Mouse (Mus musculus): ENCODE data around the gene Nfx1. TPM values are rescaled to one million over a fixed set of nuclear protein-coding genes. Genes with fewer than 3 reads are reported as not detected.
"Not testable (repeated sequence)": the region's sequence is repeated elsewhere in the genome, so short reads cannot be mapped to it uniquely, and the experiment has no call there.

Gene Nfx1
- polyA plus RNA-seq (2012; ENCODE audit: insufficient read depth, insufficient read length, missing spikeins), result 12.0 and 14.9 TPM in 2 replicates

DNA sequence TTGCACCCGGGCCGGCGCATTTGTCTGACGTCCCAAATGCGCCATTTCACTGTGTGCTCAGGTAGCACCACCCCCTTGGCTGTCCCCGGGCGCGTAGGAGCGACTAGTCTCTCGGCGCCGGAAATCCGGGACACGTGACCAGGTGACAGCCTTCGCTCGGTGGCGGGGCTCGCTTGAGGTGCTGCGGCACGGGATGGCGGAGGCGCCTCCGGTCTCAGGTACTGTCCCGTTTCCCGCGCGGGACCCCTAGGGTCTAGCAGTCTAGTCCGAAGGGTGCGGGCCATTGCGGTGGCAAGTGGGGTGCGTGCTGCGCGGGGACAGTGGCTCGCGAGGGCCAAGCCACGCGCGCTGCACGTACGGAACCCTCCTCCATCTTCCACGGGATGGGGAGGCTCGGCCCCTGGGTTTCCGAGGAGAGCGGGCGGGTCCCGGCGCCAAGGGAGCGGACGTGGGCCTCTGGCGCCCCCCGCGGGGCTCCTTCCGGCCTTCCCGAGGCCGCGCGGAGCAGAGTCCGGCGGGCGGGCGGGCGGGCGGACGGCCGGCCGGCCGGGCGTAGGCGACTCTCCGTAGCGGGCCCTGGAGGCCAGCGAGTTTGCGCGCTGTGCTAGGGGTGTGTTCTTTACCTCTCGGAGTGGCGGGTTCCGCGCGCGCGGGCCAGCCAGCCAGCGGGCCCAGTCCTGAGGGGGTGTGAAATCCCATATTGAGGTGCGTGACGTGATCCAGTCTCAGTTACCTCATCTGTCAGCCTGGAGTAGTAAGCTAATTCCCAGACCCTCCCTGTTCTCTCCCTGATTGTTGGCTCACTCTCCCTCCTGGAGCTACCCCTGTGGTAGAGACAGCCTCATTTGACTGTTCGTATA is at the start of gene Nfx1:
Gene Nfx1, plus strand, starts transcription at position 65 of the 860 bp plus-strand sequence.
- Histone ChIP-seq H3K4me3 (ENCODE audit: insufficient read depth, low read depth, low read length) (peak within 1 kb of the TSS; percentile 90), H3K27ac (replicated peaks; ENCODE audit: low read depth, low read length) (peak within 1 kb of the TSS; percentile 98), H3K4me1 (ENCODE audit: control insufficient read depth, insufficient read depth, insufficient read length, low read length) (0 out of 2 replicates have a peak, but pooled peaks cover 7% of the 10 kb centered on the region)

DNA sequence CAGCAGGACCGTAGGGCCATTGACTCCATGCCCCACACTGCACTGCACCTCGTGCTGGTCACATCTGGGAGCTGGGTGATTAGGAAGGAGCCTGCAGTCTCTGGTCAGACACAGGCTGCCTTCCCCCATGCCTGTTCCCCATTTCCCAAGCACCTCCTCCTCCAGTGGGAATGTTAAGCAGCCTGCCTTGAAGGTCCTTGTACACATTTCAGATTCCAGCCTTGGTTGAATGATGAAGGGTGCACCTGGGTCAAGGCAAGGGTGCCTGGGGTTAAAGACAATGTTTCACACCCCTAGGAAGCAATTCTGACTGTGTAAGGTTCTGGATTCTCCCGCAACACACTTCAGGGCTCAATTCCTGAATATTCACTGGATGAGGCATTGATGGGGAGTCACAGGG is 49.4 kb upstream of the Nfx1 start:
- no peak overlapping the region for H3K27ac ChIP-seq (replicated peaks; ENCODE audit: low read depth, low read length)
- no peak overlapping the region for H3K4me3 ChIP-seq (ENCODE audit: insufficient read depth, low read depth, low read length)
- H3K4me1 ChIP-seq (ENCODE audit: control insufficient read depth, insufficient read depth, insufficient read length, low read length), result no peaks in the 10 kb centered on the region

DNA sequence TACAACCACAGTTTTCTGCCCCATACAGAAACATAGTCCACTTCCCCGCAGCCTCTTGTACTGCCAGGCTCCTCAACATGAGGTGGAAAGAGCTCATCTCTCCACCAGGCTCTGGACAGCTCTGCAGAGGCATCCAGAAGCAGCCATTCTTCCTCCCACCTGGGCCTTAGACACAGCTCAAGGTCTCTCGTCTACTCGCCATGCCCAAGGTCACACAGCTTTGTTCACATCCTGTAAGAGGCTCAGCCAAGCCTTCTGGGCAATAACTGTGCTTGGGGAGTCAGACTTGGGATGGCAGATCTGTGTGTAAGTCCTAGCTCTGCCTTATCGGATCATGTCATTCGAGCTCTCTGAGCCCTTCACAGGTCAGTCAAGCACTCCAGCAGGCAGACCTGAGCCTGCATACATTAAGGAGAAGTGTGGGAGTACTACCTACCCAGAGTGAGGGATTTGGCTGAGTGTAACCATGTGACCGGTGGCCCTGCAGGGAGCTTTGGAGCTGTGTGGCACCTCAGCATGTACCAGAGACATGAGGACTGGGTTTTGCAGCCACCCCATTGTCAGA is 47.5 kb upstream of the Nfx1 start:
- Histone ChIP-seq H3K4me3 (ENCODE audit: insufficient read depth, low read depth, low read length) (no peak overlapping the region), H3K4me1 (ENCODE audit: control insufficient read depth, insufficient read depth, insufficient read length, low read length) (no peaks in the 10 kb centered on the region), H3K27ac (replicated peaks; ENCODE audit: low read depth, low read length) (no peak overlapping the region)

DNA sequence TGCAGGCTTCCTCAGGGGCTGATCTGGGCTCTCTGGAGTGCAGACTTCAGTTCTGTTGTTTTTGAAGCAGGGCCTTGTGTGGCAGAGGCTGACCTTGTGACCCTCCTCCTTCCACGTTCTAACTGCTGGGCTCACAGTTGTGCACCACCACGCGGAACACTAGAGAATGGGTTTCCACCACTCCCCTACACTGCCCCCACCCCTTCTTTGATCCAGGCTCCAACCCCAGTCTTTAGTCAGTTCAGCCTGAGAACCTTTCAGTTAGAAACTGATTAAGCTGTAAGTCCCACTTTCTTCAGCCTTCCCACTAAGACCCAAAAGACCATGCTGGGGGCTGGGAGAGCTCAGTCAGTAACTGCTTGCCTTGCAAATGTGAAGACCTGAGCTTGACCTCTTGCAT is 45.1 kb upstream of the Nfx1 start:
- no peak overlapping the region for H3K4me3 ChIP-seq (ENCODE audit: insufficient read depth, low read depth, low read length)
- no peak overlapping the region for H3K27ac ChIP-seq (replicated peaks; ENCODE audit: low read depth, low read length)
- peaks cover 5% of the 10 kb centered on the region; the same call in 1 of the 2 replicates for H3K4me1 ChIP-seq (ENCODE audit: control insufficient read depth, insufficient read depth, insufficient read length, low read length)

DNA sequence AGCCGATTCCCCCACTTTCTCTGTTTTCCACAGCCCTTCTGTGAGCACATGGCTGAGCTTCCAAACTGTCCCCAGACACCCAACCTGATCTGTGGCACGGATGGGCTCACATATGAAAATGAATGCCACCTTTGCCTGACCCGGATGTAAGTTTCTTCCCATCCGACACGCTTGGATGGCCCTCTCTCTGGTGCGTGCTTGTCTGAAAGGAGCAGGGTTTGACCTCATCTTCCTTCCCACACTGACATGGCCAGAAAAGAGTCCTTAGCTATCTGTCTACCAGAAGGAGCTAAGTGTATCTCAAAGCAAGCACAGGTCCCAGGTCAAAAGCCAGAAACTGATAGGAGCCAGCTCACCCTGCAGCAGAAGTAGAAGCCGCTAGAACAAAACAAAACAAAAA is 41.7 kb upstream of the Nfx1 start:
- H3K4me3 ChIP-seq (ENCODE audit: insufficient read depth, low read depth, low read length), result no peak overlapping the region
- peaks cover 5% of the 10 kb centered on the region; the same call in 1 of the 2 replicates for H3K4me1 ChIP-seq (ENCODE audit: control insufficient read depth, insufficient read depth, insufficient read length, low read length)
- H3K27ac ChIP-seq (replicated peaks; ENCODE audit: low read depth, low read length), result no peak overlapping the region

DNA sequence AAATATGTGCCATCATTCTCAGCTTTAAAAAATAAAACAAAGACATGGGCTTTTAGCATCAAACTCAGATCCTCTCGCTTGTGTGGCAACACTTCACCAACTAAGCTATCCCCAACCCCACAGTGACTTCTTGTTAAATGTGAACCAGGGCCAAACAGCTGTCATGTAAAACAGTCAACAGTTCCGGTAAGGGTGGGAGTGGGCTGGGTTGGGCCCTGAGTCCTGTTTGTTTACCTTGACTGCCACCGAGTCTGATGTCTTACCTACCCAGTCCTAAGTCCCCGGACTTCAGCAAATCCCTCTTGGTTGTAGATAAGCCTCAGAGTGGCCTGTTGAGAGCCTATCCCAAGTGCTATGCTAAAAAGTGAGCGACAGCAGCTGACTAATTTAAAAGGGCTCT is 37.0 kb upstream of the Nfx1 start:
- H3K4me3 ChIP-seq (ENCODE audit: insufficient read depth, low read depth, low read length), result no peak overlapping the region
- H3K27ac ChIP-seq (replicated peaks; ENCODE audit: low read depth, low read length), result no peak overlapping the region
- peaks cover 5% of the 10 kb centered on the region; the same call in 1 of the 2 replicates for H3K4me1 ChIP-seq (ENCODE audit: control insufficient read depth, insufficient read depth, insufficient read length, low read length)

DNA sequence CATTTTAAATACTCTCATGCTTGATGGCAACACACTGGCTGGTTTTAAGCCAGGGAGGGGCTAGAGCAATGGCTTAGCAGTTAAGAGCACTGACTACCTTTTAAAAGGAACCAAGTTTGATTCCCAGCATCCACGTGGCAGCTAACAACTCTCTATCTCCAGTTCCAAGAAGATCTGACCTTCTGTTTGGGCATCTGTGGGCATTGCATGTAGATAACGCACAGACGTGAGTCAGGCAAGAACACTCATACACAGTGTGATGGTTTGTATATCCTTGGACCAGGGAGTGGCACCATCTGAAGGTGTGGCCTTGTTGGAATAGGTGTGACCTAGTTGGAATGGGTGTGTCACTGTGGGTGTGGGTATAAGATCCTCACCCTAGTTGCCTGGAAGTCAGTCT is 36.3 kb upstream of the Nfx1 start:
- H3K27ac ChIP-seq (replicated peaks; ENCODE audit: low read depth, low read length); H3K4me1 ChIP-seq (ENCODE audit: control insufficient read depth, insufficient read depth, insufficient read length, low read length); H3K4me3 ChIP-seq (ENCODE audit: insufficient read depth, low read depth, low read length): not testable (repeated sequence)

DNA sequence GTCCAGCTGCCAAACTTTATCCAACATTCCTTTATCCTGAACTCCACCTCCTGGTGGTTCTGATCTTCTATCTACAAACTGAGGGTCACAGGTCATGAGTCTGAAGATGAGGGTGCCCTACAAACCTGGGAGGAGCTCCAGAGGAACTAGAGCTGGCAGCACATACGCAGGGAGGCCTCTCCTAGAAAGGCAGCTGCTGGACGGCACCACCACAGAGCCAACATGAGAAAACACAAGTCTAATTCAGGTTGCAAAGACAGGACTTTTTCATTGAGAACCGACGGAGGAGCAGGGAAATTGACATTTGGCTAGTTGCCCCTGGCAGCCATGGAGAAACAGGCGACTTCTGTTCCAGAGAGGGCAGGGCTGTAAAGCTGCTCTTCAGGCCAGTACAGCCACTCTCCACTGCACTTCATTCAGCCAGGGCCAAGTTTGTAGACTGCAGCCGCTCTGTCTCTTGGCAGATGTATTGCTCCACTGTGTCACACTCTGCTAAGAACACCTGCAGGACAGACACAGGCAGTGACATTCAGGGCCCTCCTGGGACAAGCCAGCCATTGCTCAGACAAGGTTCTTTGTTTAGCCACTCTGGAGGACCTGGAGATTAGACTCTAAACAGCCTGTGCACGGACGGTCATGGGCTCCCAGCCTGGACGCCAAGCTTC is 34.4 kb upstream of the Nfx1 start:
- no peak overlapping the region for H3K27ac ChIP-seq (replicated peaks; ENCODE audit: low read depth, low read length)
- no peak overlapping the region for H3K4me3 ChIP-seq (ENCODE audit: insufficient read depth, low read depth, low read length)
- no peaks in the 10 kb centered on the region for H3K4me1 ChIP-seq (ENCODE audit: control insufficient read depth, insufficient read depth, insufficient read length, low read length)

DNA sequence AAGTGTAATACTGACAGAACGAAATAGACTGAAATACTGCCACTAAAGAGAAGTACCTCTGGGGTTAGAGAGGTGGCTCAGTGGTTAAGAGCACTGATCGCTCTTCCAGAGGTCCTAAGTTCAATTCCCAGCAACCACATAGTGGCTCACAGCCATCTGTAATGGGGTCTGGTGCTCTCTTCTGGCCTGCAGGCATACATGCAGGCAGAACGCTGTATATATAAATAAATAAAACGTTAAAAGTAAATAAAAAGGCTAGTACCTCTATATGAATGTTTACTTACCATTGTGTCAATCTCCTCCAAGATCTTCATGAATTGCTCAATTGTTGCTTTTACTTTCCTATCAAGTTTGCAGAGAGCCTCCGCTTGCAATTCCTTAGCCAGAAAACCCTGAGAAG is 31.9 kb upstream of the Nfx1 start:
- Histone ChIP-seq H3K27ac (replicated peaks; ENCODE audit: low read depth, low read length) (no peak overlapping the region), H3K4me3 (ENCODE audit: insufficient read depth, low read depth, low read length) (no peak overlapping the region), H3K4me1 (ENCODE audit: control insufficient read depth, insufficient read depth, insufficient read length, low read length) (no peaks in the 10 kb centered on the region)

DNA sequence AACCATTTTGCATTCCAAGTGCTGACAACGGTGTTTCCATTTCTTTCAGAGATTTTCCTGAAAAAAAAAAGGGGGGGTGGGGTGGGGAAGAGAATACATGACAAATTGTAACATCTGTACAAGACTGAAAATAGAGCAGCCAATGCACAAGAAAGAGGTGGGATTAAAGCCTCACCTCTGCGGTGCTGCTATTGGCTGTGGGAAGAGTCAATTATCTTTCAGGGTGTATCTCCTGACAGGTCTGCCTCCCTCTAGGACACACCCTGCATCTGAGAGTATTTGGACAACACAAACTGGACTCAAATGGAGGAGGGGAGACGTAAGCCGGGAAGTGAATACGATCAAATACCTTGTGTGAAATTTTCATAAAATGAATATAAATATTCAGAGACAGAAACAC is 27.1 kb upstream of the Nfx1 start:
- Histone ChIP-seq H3K4me1 (ENCODE audit: control insufficient read depth, insufficient read depth, insufficient read length, low read length) (peaks cover 8% of the 10 kb centered on the region; the same call in 1 of the 2 replicates), H3K4me3 (ENCODE audit: insufficient read depth, low read depth, low read length) (no peak overlapping the region), H3K27ac (replicated peaks; ENCODE audit: low read depth, low read length) (no peak overlapping the region)

DNA sequence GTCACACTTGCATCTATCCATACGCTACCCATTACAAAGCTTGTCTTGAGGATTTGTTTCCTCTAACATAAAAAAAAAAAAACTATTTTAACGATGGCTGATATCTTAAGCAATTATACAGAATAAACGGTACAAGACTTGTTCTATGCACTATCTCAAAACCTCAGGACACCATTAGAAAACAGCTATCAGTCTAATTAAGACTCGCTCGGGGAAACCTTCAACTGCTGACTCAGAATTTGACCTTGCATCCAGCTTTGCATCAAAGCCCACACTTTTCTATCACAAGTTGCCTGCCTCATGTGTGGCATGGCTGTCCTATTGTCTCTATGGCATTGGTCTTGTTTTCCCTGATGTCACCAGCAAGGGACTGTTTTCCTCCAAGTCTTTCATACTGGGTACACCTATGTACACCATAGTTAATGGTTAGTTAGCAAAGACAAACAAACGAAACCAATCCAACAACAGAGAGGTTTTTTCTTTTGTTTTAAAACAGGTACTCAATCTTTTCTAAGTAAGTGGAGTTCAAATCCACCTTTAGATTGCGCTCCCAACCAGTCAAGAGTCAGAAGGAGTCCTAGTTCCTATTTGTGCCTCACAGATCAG is 24.1 kb upstream of the Nfx1 start:
- H3K27ac ChIP-seq (replicated peaks; ENCODE audit: low read depth, low read length), result no peak overlapping the region
- peak overlapping the region; percentile 99; the same call in 1 of the 2 replicates for H3K4me3 ChIP-seq (ENCODE audit: insufficient read depth, low read depth, low read length)
- peaks cover 8% of the 10 kb centered on the region; the same call in 1 of the 2 replicates for H3K4me1 ChIP-seq (ENCODE audit: control insufficient read depth, insufficient read depth, insufficient read length, low read length)

DNA sequence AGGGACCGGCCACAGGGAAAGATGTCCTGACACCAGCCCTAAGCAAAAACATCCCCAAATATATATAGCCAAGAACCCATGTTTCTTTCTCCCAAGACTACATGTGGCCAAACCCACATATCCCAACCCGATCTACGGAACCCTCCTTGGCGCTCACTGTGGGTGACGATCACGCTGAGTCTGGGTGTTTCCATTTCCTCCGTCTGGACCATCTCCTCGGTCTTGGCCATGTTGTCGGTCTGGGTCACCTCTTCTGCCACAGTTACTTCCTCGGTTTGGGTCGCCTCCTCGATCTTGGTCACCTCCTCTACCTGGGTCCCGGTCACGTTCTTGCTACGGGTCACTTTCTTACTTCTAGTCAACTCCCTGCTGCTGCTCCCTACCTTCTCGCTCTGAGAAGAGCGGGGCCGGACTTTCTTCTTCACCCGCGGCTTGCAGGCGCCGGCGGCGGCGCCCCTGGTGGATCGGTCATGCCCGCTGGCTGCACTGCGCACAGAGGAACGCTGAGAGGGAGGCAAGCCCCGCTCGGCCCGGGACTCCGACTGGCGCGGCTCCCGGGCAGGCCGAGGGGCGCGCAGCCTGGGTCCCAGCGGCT is 23.0 kb upstream of the Nfx1 start:
- H3K4me1 ChIP-seq (ENCODE audit: control insufficient read depth, insufficient read depth, insufficient read length, low read length), result peaks cover 8% of the 10 kb centered on the region; the same call in 1 of the 2 replicates
- peak overlapping the region; percentile 87 for H3K27ac ChIP-seq (replicated peaks; ENCODE audit: low read depth, low read length)
- peak overlapping the region; percentile 99 for H3K4me3 ChIP-seq (ENCODE audit: insufficient read depth, low read depth, low read length)

DNA sequence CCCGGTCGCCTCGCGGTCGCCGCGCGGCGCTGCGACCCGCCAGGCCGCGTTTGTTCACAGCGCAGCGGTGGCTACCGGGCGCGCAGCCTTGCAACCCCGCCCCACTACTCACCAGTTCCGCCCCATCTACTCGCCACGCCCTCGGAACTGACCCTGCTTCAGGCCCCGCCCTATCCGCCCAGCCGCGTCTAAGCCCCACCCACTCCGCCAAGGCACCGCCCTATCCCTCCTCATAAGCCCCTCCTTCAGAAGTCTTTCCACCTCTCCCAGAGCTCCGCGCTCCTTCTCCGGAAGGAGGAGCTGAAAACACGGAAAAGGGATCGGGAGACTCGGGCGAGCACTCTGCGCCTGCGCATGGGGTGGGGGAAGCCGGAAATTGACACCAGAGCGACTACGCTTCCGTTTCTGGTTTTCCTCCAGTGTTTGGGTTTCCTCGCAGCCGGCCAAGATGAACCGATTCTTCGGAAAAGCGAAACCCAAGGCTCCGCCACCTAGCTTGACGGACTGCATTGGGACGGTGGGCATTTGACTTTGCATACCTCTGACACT is 22.5 kb upstream of the Nfx1 start, which contains the start of the genes Bag1 and Chmp5:
Gene Bag1, minus strand, starts transcription at position 135 of the 549 bp plus-strand sequence.
Gene Chmp5, plus strand, starts transcription at position 248 of the 549 bp plus-strand sequence.
- H3K27ac ChIP-seq (replicated peaks; ENCODE audit: low read depth, low read length), result peak within 1 kb of the TSS; percentile 87
- peaks cover 8% of the 10 kb centered on the region; the same call in 1 of the 2 replicates for H3K4me1 ChIP-seq (ENCODE audit: control insufficient read depth, insufficient read depth, insufficient read length, low read length)
- peak within 1 kb of the TSS; percentile 99 for H3K4me3 ChIP-seq (ENCODE audit: insufficient read depth, low read depth, low read length)

DNA sequence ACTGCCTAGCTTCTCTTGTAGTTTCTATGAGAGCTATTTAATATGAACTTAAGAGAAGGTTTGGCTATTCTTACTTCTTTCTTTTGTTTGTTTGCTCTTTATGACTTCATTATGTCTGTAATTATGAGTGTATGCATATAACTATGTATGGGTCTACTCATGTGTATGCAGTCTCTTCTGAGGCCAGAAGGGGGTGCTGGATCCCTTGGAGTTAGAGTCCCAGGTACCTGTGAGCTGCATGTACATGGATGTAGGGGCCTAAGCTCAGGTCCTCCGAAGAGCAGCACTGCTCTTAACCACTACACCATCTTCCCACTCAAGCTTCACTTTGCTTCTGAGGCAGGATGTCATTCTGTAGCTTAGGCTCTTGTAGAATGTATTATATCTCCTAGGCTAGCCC is 17.2 kb upstream of the Nfx1 start:
- Histone ChIP-seq H3K27ac (replicated peaks; ENCODE audit: low read depth, low read length) (no peak overlapping the region), H3K4me3 (ENCODE audit: insufficient read depth, low read depth, low read length) (no peak overlapping the region), H3K4me1 (ENCODE audit: control insufficient read depth, insufficient read depth, insufficient read length, low read length) (no peaks in the 10 kb centered on the region; the same call in 1 of the 2 replicates)
